Mouse (Mus musculus) kidney, postnatal 10 days (tissue): ENCODE results near the gene Golim4.
"Not testable (repeated sequence)": the region's sequence is repeated elsewhere in the genome, so short reads cannot be mapped to it uniquely, and the experiment has no call there.

Experiments
- DNase-seq: peaks from one replicate; pipeline ENCODE4 v3.0.0; 2021; ENCODE audit warnings: mixed read lengths

Gene Golim4

GRCm38 (mm10) chr3:75956551-75957302 is at the start of gene Golim4:
Gene Golim4 (minus strand): TSS chr3:75956949.
- DNase-seq = peak; percentile 96

GRCm38 (mm10) chr3:76005621-76006020 is 48.9 kb upstream of the Golim4 start:
- DNase-seq = no peak

GRCm38 (mm10) chr3:76001156-76001555 is 44.4 kb upstream of the Golim4 start:
- peak; percentile 48 for DNase-seq

GRCm38 (mm10) chr3:76000481-76000880 is 43.7 kb upstream of the Golim4 start:
- DNase-seq = no peak

GRCm38 (mm10) chr3:75981031-75981750 is 24.4 kb upstream of the Golim4 start:
- peak; percentile 7 for DNase-seq

GRCm38 (mm10) chr3:75962784-75963772 is 6.3 kb upstream of the Golim4 start:
- not testable (repeated sequence) for DNase-seq

GRCm38 (mm10) chr3:75955661-75956491 is 873 bp downstream of the Golim4 start:
- no peak for DNase-seq

- DNase-seq = peak; percentile 10
Measured at GRCm38 (mm10) chr3:75954185-75954584, 2.6 kb downstream of the Golim4 start.

- DNase-seq = no peak
Measured at GRCm38 (mm10) chr3:75952328-75953060, 4.3 kb downstream of the Golim4 start.

- no peak for DNase-seq
Measured at GRCm38 (mm10) chr3:75950897-75951296, 5.9 kb downstream of the Golim4 start.

- no peak for DNase-seq
Measured at GRCm38 (mm10) chr3:75949358-75949757, 7.4 kb downstream of the Golim4 start.

- no peak for DNase-seq
Measured at GRCm38 (mm10) chr3:75948541-75949095, 8.1 kb downstream of the Golim4 start.

GRCm38 (mm10) chr3:75948003-75948402 is 8.7 kb downstream of the Golim4 start:
- no peak for DNase-seq

- peak; percentile 26 for DNase-seq
Measured at GRCm38 (mm10) chr3:75942303-75943060, 14.3 kb downstream of the Golim4 start.

- no peak for DNase-seq
Measured at GRCm38 (mm10) chr3:75941864-75942263, 14.9 kb downstream of the Golim4 start.

- DNase-seq = no peak
Measured at GRCm38 (mm10) chr3:75936152-75936551, 20.6 kb downstream of the Golim4 start.

GRCm38 (mm10) chr3:75930659-75931225 is 26.0 kb downstream of the Golim4 start:
- no peak for DNase-seq

GRCm38 (mm10) chr3:75929926-75930548 is 26.7 kb downstream of the Golim4 start:
- no peak for DNase-seq

GRCm38 (mm10) chr3:75926327-75926726 is 30.4 kb downstream of the Golim4 start:
- DNase-seq = no peak
